Mouse (Mus musculus) ES-CJ7 (cell line): ENCODE measurements around the gene Has1.

Experiments used
- DNase-seq: peaks from one replicate; pipeline ENCODE4 v3.0.0; 2011; ENCODE audit warnings: low read depth, low spot score

The Has1 gene

GRCm38 (mm10) chr17:17855064-17855838, at the start of gene Has1:
Has1 (minus strand) TSS chr17:17855205.
- no peak for DNase-seq

DNA sequence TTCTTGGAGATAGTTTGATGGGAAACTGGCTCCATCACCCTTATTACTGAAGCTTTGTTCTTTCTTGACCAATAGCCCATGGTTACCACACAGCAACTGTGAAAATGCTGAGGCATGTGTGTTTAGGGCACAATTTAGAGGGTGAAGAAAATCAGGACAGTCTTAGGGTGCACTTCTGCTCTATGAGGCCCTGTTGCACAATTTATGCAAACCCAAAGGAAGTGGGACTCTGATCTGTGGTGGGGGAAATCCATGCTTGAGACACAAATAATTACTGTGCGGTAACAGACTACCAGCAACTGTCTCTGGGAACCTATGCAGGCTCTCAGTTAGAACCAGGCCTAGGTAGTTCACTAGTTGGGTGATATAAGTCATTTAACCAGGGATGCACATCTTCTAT, 45.8 kb upstream of the Has1 start:
- no peak for DNase-seq

GRCm38 (mm10) chr17:17899268-17899667, 44.3 kb upstream of the Has1 start:
- peak; percentile 44 for DNase-seq

GRCm38 (mm10) chr17:17896039-17896438, 41.0 kb upstream of the Has1 start:
- peak; percentile 59 for DNase-seq

- DNase-seq = no peak
Observed at GRCm38 (mm10) chr17:17889732-17890425, 34.9 kb upstream of the Has1 start.

DNA sequence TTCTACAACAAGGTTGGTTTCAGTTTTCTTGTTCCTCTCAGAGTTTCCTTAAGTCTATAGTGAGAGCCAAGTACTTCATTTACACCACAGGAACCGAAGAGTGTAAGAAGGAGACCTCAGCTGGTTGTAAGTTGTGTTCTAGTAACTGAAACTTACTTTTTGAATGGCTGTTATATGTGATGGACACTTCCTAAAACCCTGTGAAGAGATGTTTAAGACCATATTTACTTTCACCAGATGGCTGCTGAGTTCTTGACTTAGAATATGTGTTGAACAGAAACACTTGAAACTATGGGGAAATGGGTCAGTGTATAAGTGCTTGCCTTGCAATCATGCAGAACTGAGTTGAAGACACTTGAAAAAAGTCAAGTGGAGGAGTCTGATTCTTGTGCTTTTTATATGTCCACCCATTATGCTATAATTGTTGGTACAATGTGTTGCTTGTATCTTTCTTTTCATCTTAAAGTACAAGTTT, 32.8 kb upstream of the Has1 start, which contains the start of the genes Fpr2 and Fpr3:
Fpr2 (plus strand) TSS at position 51 of the 475 bp plus-strand sequence.
Fpr3 (plus strand) TSS at position 79 of the 475 bp plus-strand sequence.
- DNase-seq = no peak

DNA sequence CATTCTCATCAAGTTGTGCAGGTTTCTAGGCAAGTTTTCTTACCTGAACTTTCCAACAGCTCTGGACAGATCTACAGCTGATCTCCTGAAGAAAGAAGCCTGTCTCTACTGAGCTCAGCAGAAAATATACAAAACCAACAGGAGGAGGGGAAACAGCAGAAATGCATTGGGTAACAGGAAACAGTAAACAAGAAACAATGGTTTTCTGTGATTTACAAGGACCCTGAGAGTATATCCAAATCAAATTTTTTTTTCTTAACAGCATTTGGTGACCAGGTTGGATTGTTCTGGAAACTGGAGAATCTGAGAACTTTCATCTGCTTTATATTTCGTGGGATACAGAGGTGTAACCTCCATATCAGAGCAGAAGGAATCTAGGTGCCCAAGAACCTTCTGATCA, 28.8 kb upstream of the Has1 start, which contains the start of gene Fpr1:
Fpr1 (minus strand) TSS at position 101 of the 400 bp plus-strand sequence.
- no peak for DNase-seq

GRCm38 (mm10) chr17:17882672-17883071, 27.7 kb upstream of the Has1 start:
- DNase-seq = no peak

DNA sequence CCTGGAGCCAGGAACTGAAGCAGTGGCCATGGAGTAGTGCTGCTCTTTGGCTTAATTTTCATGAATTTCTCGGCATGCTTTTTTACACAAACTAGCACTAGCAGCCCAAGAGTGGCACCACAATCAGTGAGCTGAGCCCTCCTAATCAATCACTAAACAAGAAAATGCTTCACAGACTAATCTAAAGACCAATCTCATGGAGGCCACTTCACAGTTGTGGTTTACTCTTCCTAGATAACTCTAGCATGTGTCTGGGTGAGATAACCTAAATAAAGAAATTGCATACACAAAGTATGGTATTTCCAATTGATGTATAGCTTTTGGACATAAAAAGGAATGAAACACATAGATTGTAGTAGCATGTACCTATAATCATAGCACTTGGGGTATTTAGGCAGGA, 24.3 kb upstream of the Has1 start:
- no peak for DNase-seq

- DNase-seq = no peak
Observed at GRCm38 (mm10) chr17:17871697-17872096, 16.7 kb upstream of the Has1 start.

GRCm38 (mm10) chr17:17870892-17871550, 16.0 kb upstream of the Has1 start:
- no peak for DNase-seq

GRCm38 (mm10) chr17:17866801-17867469, 11.9 kb upstream of the Has1 start:
- no peak for DNase-seq

- no peak for DNase-seq
Observed at GRCm38 (mm10) chr17:17865168-17865567, 10.2 kb upstream of the Has1 start.

- no peak for DNase-seq
Observed at GRCm38 (mm10) chr17:17862360-17862759, 7.4 kb upstream of the Has1 start.

- no peak for DNase-seq
Observed at GRCm38 (mm10) chr17:17860110-17860509, 5.1 kb upstream of the Has1 start.

- DNase-seq = no peak
Observed at GRCm38 (mm10) chr17:17857446-17857845, 2.4 kb upstream of the Has1 start.

DNA sequence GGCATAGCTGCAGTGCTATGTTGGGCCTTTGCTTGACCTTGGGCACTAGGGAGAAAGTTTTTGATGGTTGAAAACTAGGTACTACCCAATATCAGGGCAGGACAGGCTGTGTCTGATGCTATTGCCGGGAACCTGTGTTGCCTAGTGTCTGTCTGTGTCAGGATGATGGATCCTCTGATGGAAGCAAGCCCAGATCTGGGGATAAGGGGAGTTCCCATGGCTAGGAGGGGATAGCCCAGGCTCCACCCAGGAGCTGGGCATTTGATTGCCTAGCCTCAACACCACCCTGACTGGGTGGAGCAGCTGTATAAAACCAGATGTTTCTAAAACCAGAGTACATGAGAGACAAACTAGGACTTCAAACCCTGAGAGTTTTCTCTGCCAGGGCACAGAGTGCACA, 1.6 kb upstream of the Has1 start:
- DNase-seq = no peak

DNA sequence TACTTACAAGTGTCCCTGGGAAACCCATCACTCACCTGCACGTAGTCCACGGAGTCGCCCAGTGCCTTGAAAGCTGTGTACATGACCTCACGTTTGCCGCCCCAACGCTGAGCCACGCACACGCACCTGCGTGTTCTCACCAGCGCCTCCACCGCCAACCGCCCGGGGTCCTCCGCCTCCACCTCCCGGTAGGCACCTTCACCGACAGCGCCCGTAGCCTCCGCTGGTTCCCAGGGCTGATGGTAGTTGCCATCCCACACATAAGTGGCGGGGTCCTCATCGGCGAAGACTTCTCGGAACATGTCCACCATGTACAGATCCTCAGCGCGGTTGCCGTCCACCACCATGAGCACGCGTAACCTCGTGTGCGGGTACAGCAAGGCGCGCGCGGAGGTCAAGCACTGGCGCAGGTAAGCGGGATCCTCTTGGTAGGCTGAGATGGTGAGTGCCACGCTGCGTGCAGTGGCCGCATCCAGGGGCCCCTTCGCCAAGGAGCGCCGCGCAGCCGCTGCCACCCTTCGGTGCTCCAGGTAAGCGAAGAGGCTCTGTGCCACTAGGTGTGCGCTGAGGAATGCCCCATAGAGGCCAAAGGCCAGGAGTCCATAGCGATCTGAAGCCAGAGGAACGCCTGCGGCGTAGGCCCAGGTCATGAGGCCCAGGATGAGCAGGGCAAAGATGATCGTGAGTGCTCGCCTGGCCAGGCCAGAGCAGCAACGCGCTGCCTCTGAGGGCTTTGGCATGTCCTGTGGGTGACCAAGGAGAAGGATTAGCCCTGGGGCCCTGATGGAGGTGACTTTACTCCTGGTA, 4.9 kb downstream of the Has1 start:
- peak; percentile 26 for DNase-seq

DNA sequence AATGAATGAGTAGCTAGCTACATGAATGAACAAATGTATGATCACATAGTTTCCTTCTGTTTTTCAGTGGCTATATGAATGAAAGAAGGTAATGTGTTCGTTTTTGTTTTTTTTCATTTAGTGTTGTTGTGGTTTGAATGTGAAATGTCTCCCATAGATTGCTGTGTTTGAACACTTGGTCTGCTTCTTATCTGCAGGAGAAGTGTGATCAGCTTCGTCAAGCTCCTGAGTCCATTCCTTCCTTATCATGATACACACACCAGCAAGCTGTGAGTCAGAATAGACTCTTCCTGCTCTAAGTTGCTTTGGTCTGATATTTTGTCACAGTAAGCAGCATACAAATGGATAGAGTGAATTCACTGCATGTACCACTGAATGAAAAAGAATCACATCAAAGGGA, 6.0 kb downstream of the Has1 start:
- DNase-seq = no peak

- DNase-seq = peak; percentile 44
Observed at GRCm38 (mm10) chr17:17845187-17846027, 9.6 kb downstream of the Has1 start.
